Mouse (Mus musculus) olfactory bulb, adult 2 months (tissue): ENCODE results near the gene Gm13696. TPM values are rescaled to one million over a fixed set of nuclear protein-coding genes. Genes with fewer than 3 reads are reported as not detected.
"Not testable (repeated sequence)": the region's sequence is repeated elsewhere in the genome, so short reads cannot be mapped to it uniquely, and the experiment has no call there.

ENCODE experiments used
- H3K27ac ChIP-seq: fragments of 200-500 bp; 2 replicates; pipeline ENCODE4 v1.5.1; 2012; ENCODE audit warnings: low read depth, low read length; ENCODE audit not compliant: insufficient read depth
- H3K4me1 ChIP-seq: fragments of 200-500 bp; 2 replicates; pipeline ENCODE4 v1.6.1; 2012; ENCODE audit warnings: low read length; ENCODE audit not compliant: control insufficient read depth, insufficient read depth
- H3K4me3 ChIP-seq: fragments of 200-500 bp; 2 replicates; pipeline ENCODE4 v1.5.1; 2012; ENCODE audit warnings: mild to moderate bottlenecking, low read depth, low read length, moderate library complexity; ENCODE audit not compliant: insufficient read depth
- CTCF ChIP-seq: fragments of 200-500 bp; IDR thresholded peaks from 2 replicates; pipeline ENCODE4 v1.5.1; 2012; ENCODE audit warnings: low read depth, mild to moderate bottlenecking, low read length, moderate library complexity; ENCODE audit not compliant: insufficient read depth
- POLR2A ChIP-seq: fragments of 200-500 bp; IDR thresholded peaks from 2 replicates; pipeline ENCODE4 v1.6.1; 2012; ENCODE audit warnings: mild to moderate bottlenecking, low read depth, low read length, moderate library complexity; ENCODE audit not compliant: insufficient read depth
- WGBS: fragments of 180-500 bp; shearing (Covaris S2); methylation state at CpG from one replicate; pipeline ENCODE4 v1.1.7; 2018; 5-methylcytosine and 5-hydroxymethylcytosine counted together
- polyA plus RNA-seq: library from polyadenylated mRNA; stranded (reverse); fragments of >200 nt; gene quantifications from 2 replicates; pipeline ENCODE4 v1.2.4, GENCODE M21; 2012; ENCODE audit warnings: low replicate concordance; ENCODE audit not compliant: missing spikeins, insufficient read depth, insufficient read length

The Gm13696 gene
- polyA plus RNA-seq, 1 experiment = not detected

GRCm38 (mm10) chr2:84008913-84009312, 36.0 kb downstream of the Gm13696 start:
- TF ChIP-seq CTCF (no peak), POLR2A (no peak)
- no peak overlapping the region for H3K27ac ChIP-seq
- 21% methylated on average over 1 of the region's 1 CpGs for WGBS
- H3K4me1 ChIP-seq = no peaks in the 10 kb centered on the region
- no peak overlapping the region for H3K4me3 ChIP-seq

- TF ChIP-seq POLR2A = no peak
- TF ChIP-seq CTCF = no peak
- Histone ChIP-seq H3K4me1 (no peaks in the 10 kb centered on the region), H3K4me3 (no peak overlapping the region), H3K27ac (no peak overlapping the region)
- WGBS = 93% methylated on average over 3 of the region's 3 CpGs
These were observed 36.9 kb downstream of the Gm13696 start for GRCm38 (mm10) chr2:84009818-84010217.

GRCm38 (mm10) chr2:84014572-84014971, 41.6 kb downstream of the Gm13696 start:
- H3K27ac ChIP-seq = no peak overlapping the region
- TF ChIP-seq POLR2A = no peak
- no peak for TF ChIP-seq CTCF
- 78% methylated on average over 6 of the region's 6 CpGs for WGBS

GRCm38 (mm10) chr2:84016291-84016690, 43.4 kb downstream of the Gm13696 start:
- H3K4me3 ChIP-seq, H3K27ac ChIP-seq, H3K4me1 ChIP-seq: not testable (repeated sequence)
- 80% methylated on average over 5 of the region's 5 CpGs for WGBS

More at GRCm38 (mm10) chr2:84014572-84014971, 41.6 kb downstream of the Gm13696 start:
- no peaks in the 10 kb centered on the region for H3K4me1 ChIP-seq
- no peak overlapping the region for H3K4me3 ChIP-seq

- Histone ChIP-seq H3K27ac (no peak overlapping the region), H3K4me3 (no peak overlapping the region), H3K4me1 (0 out of 2 replicates have a peak, but pooled peaks cover 4% of the 10 kb centered on the region)
- 65% methylated on average over 3 of the region's 3 CpGs for WGBS
- no peak for TF ChIP-seq CTCF
These were observed 45.4 kb downstream of the Gm13696 start for GRCm38 (mm10) chr2:84018330-84018729.

- Histone ChIP-seq H3K27ac (no peak overlapping the region), H3K4me3 (no peak overlapping the region), H3K4me1 (0 out of 2 replicates have a peak, but pooled peaks cover 4% of the 10 kb centered on the region)
- TF ChIP-seq CTCF (no peak), POLR2A (no peak)
- 85% methylated on average over 8 of the region's 8 CpGs for WGBS
These were observed 46.8 kb downstream of the Gm13696 start for GRCm38 (mm10) chr2:84019519-84020305.

GRCm38 (mm10) chr2:84021930-84022329, 49.0 kb downstream of the Gm13696 start:
- H3K27ac ChIP-seq = no peak overlapping the region
- TF ChIP-seq POLR2A (no peak), CTCF (no peak)
- 54% methylated on average over 2 of the region's 2 CpGs for WGBS
- H3K4me3 ChIP-seq = no peak overlapping the region
- 0 out of 2 replicates have a peak, but pooled peaks cover 4% of the 10 kb centered on the region for H3K4me1 ChIP-seq

GRCm38 (mm10) chr2:84022905-84023304, 50.0 kb downstream of the Gm13696 start:
- Histone ChIP-seq H3K27ac (no peak overlapping the region; the same call in 1 of the 2 replicates), H3K4me3 (no peak overlapping the region), H3K4me1 (0 out of 2 replicates have a peak, but pooled peaks cover 4% of the 10 kb centered on the region)
- WGBS = 80% methylated on average over 2 of the region's 2 CpGs
- TF ChIP-seq CTCF = no peak
- TF ChIP-seq POLR2A = no peak

GRCm38 (mm10) chr2:84023319-84023718, 50.4 kb downstream of the Gm13696 start:
- Histone ChIP-seq H3K27ac (no peak overlapping the region), H3K4me1 (0 out of 2 replicates have a peak, but pooled peaks cover 4% of the 10 kb centered on the region), H3K4me3 (no peak overlapping the region)
- 81% methylated on average over 2 of the region's 2 CpGs for WGBS
- TF ChIP-seq CTCF = no peak
- TF ChIP-seq POLR2A = no peak

Other genes starting within 250 kb of the Gm13696 start
- not detected in 2 replicates for gene Itgav, start 248.7 kb upstream of the Gm13696 start, polyA plus RNA-seq
- gene Fam171b, start 160.5 kb upstream of the Gm13696 start, polyA plus RNA-seq = 72.0 and 217 TPM in 2 replicates
- not detected in 2 replicates for gene Zswim2, start 31.9 kb upstream of the Gm13696 start, polyA plus RNA-seq
- not detected in 2 replicates for gene Gm13698, start 17.4 kb upstream of the Gm13696 start, polyA plus RNA-seq
- gene Gm13693, start 11.6 kb upstream of the Gm13696 start, polyA plus RNA-seq = not detected in 2 replicates
- gene Gm13695, start 5.8 kb upstream of the Gm13696 start, polyA plus RNA-seq = not detected in 2 replicates
- gene Gm13694, start 5.8 kb downstream of the Gm13696 start, polyA plus RNA-seq = not detected in 2 replicates
- not detected in 2 replicates for gene Gm13697, start 11.6 kb downstream of the Gm13696 start, polyA plus RNA-seq
- gene Gm13691, start 17.4 kb downstream of the Gm13696 start, polyA plus RNA-seq = not detected in 2 replicates